Mouse (Mus musculus) MEL (cell line): ENCODE data around the gene Fcer1g. TPM values are rescaled to one million over a fixed set of nuclear protein-coding genes. Genes with fewer than 3 reads are reported as not detected.

Experiments
- DNase-seq: peaks from one replicate; pipeline ENCODE4 v3.0.0; 2011; ENCODE audit warnings: low read depth, low spot score
- H3K27ac ChIP-seq: 2 replicates; pipeline ENCODE4 v1.5.1; 2012; ENCODE audit warnings: low read depth, mild to moderate bottlenecking, control low read depth, low read length, moderate library complexity; ENCODE audit not compliant: control insufficient read depth
- H3K27me3 ChIP-seq, 2 experiments: fragments of 150-350 bp in 1 of 2; sonication (generic) in 1 of 2; 2 replicates each; pipeline ENCODE4 v1.6.1; 2012; ENCODE audit warnings: low read length in 2 of 2, mild to moderate bottlenecking in 2 of 2, improper control_type of control experiment in 1 of 2, moderate library complexity in 1 of 2; ENCODE audit not compliant: insufficient read depth in 2 of 2, control insufficient read depth in 1 of 2
- H3K36me3 ChIP-seq, 2 experiments: 2 replicates each; pipeline ENCODE4 v1.6.1; 2012 to 2014; ENCODE audit warnings: low read length in 2 of 2, improper control_type of control experiment in 1 of 2, inconsistent platforms in 1 of 2, mild to moderate bottlenecking in 1 of 2; ENCODE audit not compliant: insufficient read depth in 2 of 2, control insufficient read depth in 1 of 2
- H3K4me1 ChIP-seq, 2 experiments: fragments of 150-350 bp in 1 of 2; sonication (generic) in 1 of 2; 2 replicates each; pipeline ENCODE4 v1.6.1; 2012; ENCODE audit warnings: low read length in 2 of 2, improper control_type of control experiment in 1 of 2, mild to moderate bottlenecking in 1 of 2; ENCODE audit not compliant: insufficient read depth in 2 of 2, control insufficient read depth in 1 of 2
- H3K4me3 ChIP-seq, 2 experiments: fragments of 150-350 bp in 1 of 2; sonication (generic) in 1 of 2; 2 replicates each; pipeline ENCODE4 v1.5.1; 2012; ENCODE audit warnings: low read depth in 2 of 2, low read length in 2 of 2, mild to moderate bottlenecking in 2 of 2, moderate library complexity in 2 of 2, control low read depth in 1 of 2, improper control_type of control experiment in 1 of 2; ENCODE audit not compliant: control insufficient read depth in 1 of 2, insufficient read depth in 1 of 2
- H3K79me2 ChIP-seq: 2 replicates; pipeline ENCODE4 v1.6.1; 2012; ENCODE audit warnings: mild to moderate bottlenecking, low read length, moderate library complexity; ENCODE audit not compliant: control insufficient read depth, poor library complexity, insufficient read depth
- H3K9ac ChIP-seq: 2 replicates; pipeline ENCODE4 v1.6.1; 2012; ENCODE audit warnings: low read depth, mild to moderate bottlenecking, control low read depth, low read length, moderate library complexity; ENCODE audit not compliant: control insufficient read depth, poor library complexity, severe bottlenecking
- H3K9me3 ChIP-seq: fragments of 150-350 bp; sonication (generic); replicated peaks from 2 replicates; pipeline ENCODE4 v1.6.1; 2012; ENCODE audit warnings: mild to moderate bottlenecking, low read length, improper control_type of control experiment, moderate library complexity; ENCODE audit not compliant: insufficient read depth
- CHD2 ChIP-seq: IDR thresholded peaks from 2 replicates; pipeline ENCODE4 v1.6.1; 2011; ENCODE audit warnings: low read length, improper control_type of control experiment
- CTCF ChIP-seq, 3 experiments: IDR thresholded peaks in 2 of 3; conservative IDR thresholded peaks in 1 of 3; 2 replicates each; pipeline ENCODE4 v1.5.1; 2011 to 2012; ENCODE audit warnings: low read length in 3 of 3, low read depth in 2 of 3, mild to moderate bottlenecking in 2 of 3, improper control_type of control experiment in 1 of 3, inconsistent platforms in 1 of 3, mixed read lengths in 1 of 3, moderate library complexity in 1 of 3; ENCODE audit not compliant: control insufficient read depth in 1 of 3, insufficient read depth in 1 of 3, poor library complexity in 1 of 3, severe bottlenecking in 1 of 3
- EP300 ChIP-seq, 2 experiments: IDR thresholded peaks; 2 replicates each; pipeline ENCODE4 v1.6.1; 2011; ENCODE audit warnings: improper control_type of control experiment in 2 of 2, low read length in 2 of 2, low read depth in 1 of 2, mild to moderate bottlenecking in 1 of 2
- ETS1 ChIP-seq: IDR thresholded peaks from 2 replicates; pipeline ENCODE4 v1.6.1; 2012; ENCODE audit warnings: low read depth, mild to moderate bottlenecking, inconsistent platforms, low read length, improper control_type of control experiment, moderate library complexity
- GATA1 ChIP-seq: IDR thresholded peaks from 2 replicates; pipeline ENCODE4 v1.6.1; 2011; ENCODE audit warnings: low read depth, low read length, improper control_type of control experiment
- HCFC1 ChIP-seq: IDR thresholded peaks from 2 replicates; pipeline ENCODE4 v1.6.1; 2012; ENCODE audit warnings: low read depth, mild to moderate bottlenecking, inconsistent platforms, low read length, improper control_type of control experiment, moderate library complexity
- JUND ChIP-seq: IDR thresholded peaks from 2 replicates; pipeline ENCODE4 v1.6.1; 2011; ENCODE audit warnings: low read depth, mild to moderate bottlenecking, improper control_type of control experiment, low read length
- KAT2A ChIP-seq: conservative IDR thresholded peaks from 2 replicates; pipeline ENCODE4 v1.6.1; 2012; ENCODE audit warnings: low read depth, low read length, improper control_type of control experiment, inconsistent platforms
- MEF2A ChIP-seq: IDR thresholded peaks from 2 replicates; pipeline ENCODE4 v1.6.1; 2014; ENCODE audit warnings: low read depth, mild to moderate bottlenecking, inconsistent platforms, low read length, improper control_type of control experiment; ENCODE audit not compliant: poor library complexity, insufficient replicate concordance, severe bottlenecking; ENCODE audit errors: extremely low read depth
- MYB ChIP-seq: IDR thresholded peaks from 2 replicates; pipeline ENCODE4 v1.6.1; 2011; ENCODE audit warnings: mild to moderate bottlenecking, low read depth, low read length, improper control_type of control experiment
- RCOR1 ChIP-seq: IDR thresholded peaks from 2 replicates; pipeline ENCODE4 v1.6.1; 2012; ENCODE audit warnings: low read depth, mild to moderate bottlenecking, inconsistent platforms, low read length, improper control_type of control experiment
- SIN3A ChIP-seq: IDR thresholded peaks from 2 replicates; pipeline ENCODE4 v1.6.1; 2012; ENCODE audit warnings: low read length, improper control_type of control experiment, inconsistent platforms
- TAL1 ChIP-seq: IDR thresholded peaks from 2 replicates; pipeline ENCODE4 v1.6.1; 2012; ENCODE audit warnings: mild to moderate bottlenecking, inconsistent platforms, low read length, moderate library complexity, mixed read lengths
- UBTF ChIP-seq: IDR thresholded peaks from 2 replicates; pipeline ENCODE4 v1.6.1; 2012; ENCODE audit warnings: low read depth, mild to moderate bottlenecking, inconsistent platforms, low read length, improper control_type of control experiment, moderate library complexity, borderline replicate concordance; ENCODE audit not compliant: insufficient read depth
- polyA plus RNA-seq, 2 experiments: library from polyadenylated mRNA; stranded (reverse) in 1 of 2; unstranded in 1 of 2; fragments of >175 nt in 1 of 2; fragments of >200 nt in 1 of 2; gene quantifications; 2 replicates each; pipeline versions ENCODE4 v1.2.1 to v1.2.4; 2012; ENCODE audit warnings: low replicate concordance in 2 of 2, low read depth in 1 of 2; ENCODE audit not compliant: insufficient read length in 2 of 2, insufficient read depth in 1 of 2, missing spikeins in 1 of 2
- total RNA-seq: library from RNA; depleted of rRNA; stranded (reverse); fragments of 300-350 nt; gene quantifications from 2 replicates; pipeline ENCODE4 v1.2.3, GENCODE M21; 2012

Gene Fcer1g
- total and polyA plus RNA-seq, 3 experiments = 0.62 to 1.1 TPM; not detected in 1

DNA sequence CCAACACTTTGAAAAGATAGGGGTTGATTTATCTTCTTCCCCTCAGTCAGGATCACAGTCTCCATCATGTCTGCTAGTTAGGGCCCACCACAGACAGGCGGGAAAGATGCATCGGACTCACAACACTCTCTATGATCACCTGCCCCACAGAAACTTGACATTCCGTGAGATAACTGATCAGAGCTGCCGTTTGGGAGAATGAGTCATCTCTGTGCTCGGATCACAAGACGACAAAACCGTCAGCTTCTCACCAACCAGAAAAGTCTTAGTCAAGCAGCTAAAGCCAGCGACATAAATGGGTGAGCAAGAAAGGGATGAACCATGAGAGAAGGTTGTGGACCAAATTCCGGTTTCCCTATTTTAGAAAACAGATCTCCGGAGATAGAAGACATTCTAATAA, 41.9 kb downstream of the Fcer1g start:
- Histone ChIP-seq H3K9ac (no peak overlapping the region), H3K27me3 (peaks cover 0 to 3% of the 10 kb centered on the region in 2 experiments; a peak in 2 of 4 replicates), H3K36me3 (peaks cover 0 to 4% of the 10 kb centered on the region in 2 experiments; a peak in 2 of 4 replicates), H3K9me3 (no peaks in the 10 kb centered on the region), H3K27ac (no peak overlapping the region), H3K4me3 (no peak overlapping the region), H3K79me2 (no peaks in the 10 kb centered on the region), H3K4me1 (peaks cover 0 to 5% of the 10 kb centered on the region in 2 experiments; a peak in 1 of 4 replicates)
- TF ChIP-seq UBTF = no peak
- TF ChIP-seq CTCF (IDR thresholded peaks at IDR 0.05 in 2 of 3, conservative IDR thresholded peaks at IDR 0.05 in 1 of 3; ENCODE audit: control insufficient read depth in 1 of 3, insufficient read depth in 1 of 3, low read depth in 2 of 3, low read length in 3 of 3, poor library complexity in 1 of 3, severe bottlenecking in 1 of 3) = no peak
- TF ChIP-seq GATA1 = 0 out of 2 replicates have a peak, but pooled peaks have one; percentile 33
- TF ChIP-seq RCOR1 = 0 out of 2 replicates have a peak, but pooled peaks have one; percentile 8
- peak; percentile 60; the same call in 1 of the 2 replicates for TF ChIP-seq ETS1
- TF ChIP-seq MYB = peak; percentile 55; the same call in 1 of the 2 replicates
- no peak for TF ChIP-seq HCFC1
- TF ChIP-seq JUND = peak; percentile 79
- no peak for TF ChIP-seq KAT2A
- TF ChIP-seq SIN3A = no peak
- peak; percentile 55 to 65 for TF ChIP-seq EP300 (IDR thresholded peaks at IDR 0.05; ENCODE audit: low read depth in 1 of 2, low read length in 2 of 2)
- no peak for TF ChIP-seq MEF2A
- DNase-seq = peak; percentile 67

DNA sequence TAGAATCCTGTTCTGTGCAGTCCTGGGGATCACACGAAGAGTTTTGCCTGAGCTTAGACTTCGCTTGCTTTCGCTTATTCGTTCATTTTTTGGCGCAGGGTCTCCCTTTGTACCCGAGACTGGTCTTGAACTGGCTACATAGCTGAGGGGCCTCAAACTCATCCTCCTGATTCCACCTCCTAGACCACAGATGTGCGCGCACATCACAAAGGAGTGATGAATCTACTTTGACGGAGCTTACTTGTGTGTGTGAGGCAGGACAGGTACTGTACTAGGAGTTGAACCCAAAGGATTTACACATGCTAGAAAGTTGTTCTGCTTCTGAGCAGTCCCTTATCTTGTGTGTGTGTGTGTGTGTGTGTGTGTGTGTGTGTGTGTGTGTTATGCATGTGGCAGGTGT, 43.3 kb downstream of the Fcer1g start:
- H3K4me1 ChIP-seq = peaks cover 0 to 5% of the 10 kb centered on the region in 2 experiments; a peak in 1 of 4 replicates
- H3K9ac ChIP-seq = no peak overlapping the region
- no peak overlapping the region for H3K4me3 ChIP-seq
- DNase-seq = no peak
- peaks cover 0 to 4% of the 10 kb centered on the region in 2 experiments; a peak in 2 of 4 replicates for H3K36me3 ChIP-seq
- no peak overlapping the region for H3K27ac ChIP-seq
- no peaks in the 10 kb centered on the region for H3K79me2 ChIP-seq
- no peaks in the 10 kb centered on the region for H3K9me3 ChIP-seq
- peaks cover 0 to 3% of the 10 kb centered on the region in 2 experiments; a peak in 2 of 4 replicates for H3K27me3 ChIP-seq
- no peak for TF ChIP-seq MYB
- no peak for TF ChIP-seq TAL1
- no peak for TF ChIP-seq RCOR1

DNA sequence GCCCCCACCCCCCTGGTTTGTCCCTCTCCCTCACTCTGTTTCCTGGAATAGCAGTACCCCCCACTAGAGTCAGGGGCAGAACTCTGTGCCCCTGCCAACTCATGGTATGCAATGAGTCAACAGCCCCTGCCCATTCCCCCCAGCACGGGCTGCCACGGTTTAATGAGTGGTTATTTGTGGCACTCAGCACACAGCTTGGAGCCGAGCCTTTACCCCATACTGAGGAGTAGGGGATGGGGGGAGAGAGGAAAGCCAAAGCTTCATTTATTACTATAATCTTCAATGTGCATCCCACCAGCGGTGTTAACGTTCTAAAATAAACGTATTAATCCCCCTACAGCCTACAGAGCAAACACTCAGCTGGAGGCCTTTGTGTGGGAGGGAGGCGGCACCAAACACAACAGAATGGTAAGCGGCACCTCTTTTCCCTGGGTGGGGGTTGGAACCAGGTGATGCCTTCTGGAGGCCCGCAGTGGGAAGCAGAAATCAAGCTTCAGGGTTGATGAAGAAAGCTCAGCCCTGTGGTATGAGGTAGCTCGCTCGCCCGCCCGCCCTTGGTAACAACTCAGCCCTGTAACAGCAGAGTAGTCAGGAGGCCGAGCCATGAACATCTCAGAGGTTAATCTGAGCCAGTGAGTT, 44.6 kb downstream of the Fcer1g start:
- no peak for DNase-seq
- Histone ChIP-seq H3K4me3 (no peak overlapping the region), H3K9me3 (no peaks in the 10 kb centered on the region), H3K36me3 (peaks cover 0 to 4% of the 10 kb centered on the region in 2 experiments; a peak in 2 of 4 replicates), H3K79me2 (no peaks in the 10 kb centered on the region), H3K27me3 (peaks cover 0 to 3% of the 10 kb centered on the region in 2 experiments; a peak in 2 of 4 replicates), H3K4me1 (peaks cover 0 to 5% of the 10 kb centered on the region in 2 experiments; a peak in 1 of 4 replicates), H3K27ac (no peak overlapping the region), H3K9ac (no peak overlapping the region)
- no peak for TF ChIP-seq RCOR1
- no peak for TF ChIP-seq CHD2
